Mouse (Mus musculus) urinary bladder, postnatal 14 days (tissue): ENCODE measurements at regions not wholly inside any gene's neighbourhood (a gene's known extent, or its start where the extent isn't known, plus 50 kb on each side); places are given as distances from the start of the nearest gene placed in this dataset.
"Not testable (repeated sequence)": the region's sequence is repeated elsewhere in the genome, so short reads cannot be mapped to it uniquely, and the experiment has no call there.

ENCODE experiments used
- DNase-seq: peaks from one replicate; pipeline ENCODE4 v3.0.0; 2021; ENCODE audit warnings: low spot score

DNA sequence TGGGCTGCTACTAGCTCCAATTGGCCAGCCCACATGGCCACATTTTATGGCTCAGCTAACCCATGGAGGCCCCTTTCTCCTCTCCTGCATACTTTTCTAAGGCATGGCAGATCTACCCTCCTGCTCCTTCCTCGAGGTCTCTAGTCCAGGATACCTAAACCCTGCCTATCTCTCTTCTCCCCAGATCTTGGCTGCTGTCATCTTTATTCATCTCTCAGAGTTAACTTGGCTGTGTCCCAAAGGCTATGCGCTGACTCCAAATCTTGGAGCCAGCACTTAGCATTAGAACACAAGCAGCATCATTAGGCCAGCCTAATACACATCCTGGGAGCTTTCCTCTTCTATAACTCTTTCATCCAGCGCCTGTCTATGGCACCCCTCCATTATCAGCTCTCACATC lies 430.5 kb upstream of the Arid1b start:
- no peak for DNase-seq

DNA sequence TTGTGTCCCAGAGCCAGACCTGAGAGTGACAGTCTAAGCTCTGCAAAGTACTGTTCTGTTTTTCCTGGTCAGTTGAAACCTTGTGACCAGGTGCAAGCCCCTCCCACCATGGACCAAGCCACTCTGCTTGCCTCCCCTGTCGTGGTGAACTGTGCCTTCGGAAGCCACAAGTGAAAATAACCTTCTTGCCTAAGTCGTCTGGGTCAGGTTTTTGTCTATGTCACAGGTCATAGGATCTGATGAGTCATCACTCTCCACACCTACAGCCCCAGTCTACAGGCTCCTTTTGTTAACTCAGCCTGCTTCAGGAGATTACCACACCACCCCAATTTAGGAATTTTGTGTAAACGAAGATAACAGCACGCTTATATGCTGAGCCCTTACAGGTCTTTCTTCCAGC lies 417.2 kb upstream of the Arid1b start:
- DNase-seq, result no peak

DNA sequence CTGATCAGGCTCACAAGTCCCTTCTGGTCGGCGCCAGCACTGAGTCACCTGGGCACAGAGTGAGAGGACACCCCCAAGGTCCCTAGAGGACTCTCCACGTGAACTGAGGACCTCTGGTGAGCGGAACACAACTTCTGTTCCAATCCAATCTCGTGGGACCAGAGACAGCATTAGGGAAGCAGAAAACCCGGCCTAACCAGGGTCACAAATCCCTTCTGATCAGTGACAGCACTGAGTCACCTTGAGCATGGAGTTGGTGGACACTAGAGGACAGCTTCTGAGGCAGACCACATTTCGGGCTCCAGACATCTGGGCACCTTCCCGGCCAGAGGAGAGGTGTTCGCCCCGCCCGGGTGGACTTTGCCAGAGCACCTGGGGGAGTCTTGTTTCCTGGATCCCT lies 412.3 kb upstream of the Arid1b start:
- no peak for DNase-seq

DNA sequence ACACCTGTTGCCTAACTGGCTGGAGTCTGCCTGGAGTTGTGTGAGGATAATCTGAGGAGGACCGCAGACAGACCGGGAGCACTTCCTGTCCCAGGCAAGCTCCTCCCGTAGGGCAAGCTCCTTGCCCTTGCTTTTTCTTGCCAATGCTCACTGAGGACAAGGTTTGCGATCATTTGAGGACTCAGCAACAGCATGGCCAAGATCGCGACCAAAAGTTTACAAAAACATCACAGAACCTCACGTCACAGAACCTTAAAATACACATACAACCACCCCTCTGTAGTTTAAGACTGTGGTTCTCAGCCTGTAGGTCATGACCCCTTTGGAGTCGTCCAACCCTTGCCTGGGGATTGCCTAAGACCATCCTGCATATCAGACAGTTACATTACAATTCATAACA lies 383.7 kb upstream of the Arid1b start:
- no peak for DNase-seq

DNA sequence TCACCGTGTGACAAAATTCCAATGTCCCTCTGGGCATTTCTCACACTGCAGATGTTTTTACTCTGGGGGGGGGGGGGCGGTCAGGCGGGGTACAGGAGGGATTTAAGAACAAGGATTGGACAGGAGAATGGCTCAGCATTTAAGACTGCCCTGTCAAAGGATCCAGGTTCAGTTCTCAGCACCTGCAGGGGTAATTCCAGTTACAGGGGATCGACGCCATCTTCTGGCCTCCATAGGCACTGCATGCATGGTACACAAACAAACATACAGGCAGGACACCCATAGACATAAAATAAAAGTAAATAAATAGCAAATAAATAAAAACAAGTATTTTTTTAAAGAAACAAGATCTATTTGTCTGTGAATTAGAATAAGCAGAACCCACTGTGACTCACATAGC lies 383.1 kb upstream of the Arid1b start:
- DNase-seq, result no peak

DNA sequence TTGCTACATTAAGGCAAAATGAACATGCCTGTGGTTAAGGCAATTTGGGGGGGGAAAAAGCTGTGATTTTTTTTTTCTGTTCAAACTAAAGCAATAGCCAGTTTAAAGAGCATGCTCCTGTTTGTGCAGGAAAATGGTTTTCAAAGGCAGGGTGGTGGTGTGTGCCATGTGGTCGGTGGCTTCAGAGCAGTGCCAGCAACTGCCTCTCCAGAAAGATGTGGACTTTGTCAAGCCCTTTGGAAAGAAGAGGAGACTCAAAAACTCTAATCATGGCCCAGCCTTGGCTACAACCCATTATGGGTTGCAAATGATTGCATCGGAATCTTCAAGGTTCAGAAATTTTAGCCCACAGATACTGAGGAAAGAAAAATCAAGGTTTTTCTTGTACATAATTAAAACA lies 382.4 kb upstream of the Arid1b start:
- DNase-seq, result no peak

DNA sequence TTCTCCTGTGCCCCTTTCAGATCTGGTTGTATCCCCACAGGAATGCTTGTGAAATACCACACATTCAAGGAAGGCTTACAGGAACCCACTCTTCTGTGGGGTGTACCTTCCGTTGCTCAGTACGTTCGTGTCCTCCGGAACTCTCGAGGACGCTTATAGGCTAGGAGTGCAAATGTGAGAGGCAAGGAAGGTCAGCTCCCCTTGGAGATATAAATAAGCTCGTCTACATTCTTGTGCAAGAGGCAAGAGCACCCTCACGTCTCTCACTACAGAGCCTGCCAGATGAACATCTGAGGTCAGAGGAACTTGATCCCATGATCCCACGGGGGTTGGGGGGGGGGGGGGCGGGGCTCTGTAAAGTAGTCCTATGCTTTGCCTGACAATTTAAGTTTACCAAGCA lies 382.0 kb upstream of the Arid1b start:
- no peak for DNase-seq

DNA sequence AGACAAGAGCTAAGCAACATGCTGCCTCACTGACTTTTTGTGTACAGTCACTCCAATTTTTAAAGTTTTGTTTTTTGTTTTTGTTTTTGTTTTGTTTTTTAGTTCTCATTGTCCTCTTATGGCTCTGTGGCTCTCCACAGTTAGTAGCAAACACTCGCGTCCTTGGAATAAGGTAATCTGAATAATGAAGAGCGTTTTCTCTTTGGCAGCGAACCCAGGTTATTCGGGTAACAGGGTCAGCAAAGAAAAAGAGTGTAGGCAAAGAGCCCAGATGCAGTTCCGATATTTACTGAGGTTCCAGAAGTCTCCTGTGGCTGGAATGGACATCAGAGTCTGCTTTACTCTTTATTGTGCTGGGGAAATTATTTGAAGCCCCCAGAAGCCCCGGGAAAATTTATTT lies 381.4 kb upstream of the Arid1b start:
- no peak for DNase-seq

DNA sequence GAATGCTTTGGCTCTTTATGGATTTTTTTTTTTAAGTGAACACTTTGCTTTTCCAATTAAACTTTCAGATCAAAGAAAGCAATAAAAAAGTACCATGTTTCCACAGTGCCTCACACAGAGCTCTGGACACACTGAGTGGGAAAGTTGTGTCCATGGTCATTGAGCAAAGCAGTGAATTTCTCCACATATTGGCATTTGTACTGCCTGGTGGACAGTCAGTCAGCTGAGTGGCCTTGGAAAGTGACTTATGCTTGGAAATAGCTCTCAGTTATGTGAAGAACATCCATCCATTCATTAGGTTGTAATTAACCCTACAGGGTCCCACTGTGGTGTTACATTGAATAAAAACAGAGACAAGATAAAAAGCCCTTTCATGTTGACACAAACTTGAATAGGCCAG lies 373.8 kb upstream of the Arid1b start:
- no peak for DNase-seq

DNA sequence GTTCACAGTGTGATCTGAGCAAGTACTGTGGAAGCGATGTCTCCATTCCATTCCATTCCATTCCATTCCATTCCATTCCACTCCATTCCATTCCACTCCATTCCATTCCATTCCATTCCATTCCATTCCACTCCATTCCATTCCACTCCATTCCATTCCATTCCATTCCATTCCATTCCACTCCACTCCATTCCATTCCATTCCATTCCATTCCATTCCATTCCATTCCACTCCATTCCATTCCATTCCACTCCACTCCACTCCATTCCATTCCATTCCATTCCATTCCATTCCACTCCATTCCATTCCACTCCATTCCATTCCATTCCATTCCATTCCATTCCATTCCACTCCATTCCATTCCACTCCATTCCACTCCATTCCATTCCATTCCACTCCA lies 368.0 kb upstream of the Arid1b start:
- DNase-seq, result not testable (repeated sequence)

DNA sequence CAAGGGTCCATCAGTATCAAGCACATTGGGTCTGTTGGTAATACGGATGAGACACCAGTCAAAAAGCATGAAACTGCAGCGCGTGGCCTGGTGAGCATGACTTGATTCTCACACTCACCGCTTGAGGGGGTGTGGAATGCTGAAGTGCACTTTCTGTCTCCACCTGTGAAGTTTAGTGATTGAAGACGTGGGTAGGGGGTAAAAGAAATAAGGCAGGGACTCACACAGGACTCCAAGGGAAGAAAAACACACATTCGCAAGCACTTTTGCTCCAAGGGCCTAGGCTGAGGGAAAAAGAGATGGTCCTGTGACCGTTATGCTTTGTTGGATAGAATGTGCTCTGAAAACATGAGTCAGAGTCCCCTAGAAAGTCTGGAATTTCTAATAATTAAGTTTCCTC lies 366.6 kb upstream of the Arid1b start:
- no peak for DNase-seq

DNA sequence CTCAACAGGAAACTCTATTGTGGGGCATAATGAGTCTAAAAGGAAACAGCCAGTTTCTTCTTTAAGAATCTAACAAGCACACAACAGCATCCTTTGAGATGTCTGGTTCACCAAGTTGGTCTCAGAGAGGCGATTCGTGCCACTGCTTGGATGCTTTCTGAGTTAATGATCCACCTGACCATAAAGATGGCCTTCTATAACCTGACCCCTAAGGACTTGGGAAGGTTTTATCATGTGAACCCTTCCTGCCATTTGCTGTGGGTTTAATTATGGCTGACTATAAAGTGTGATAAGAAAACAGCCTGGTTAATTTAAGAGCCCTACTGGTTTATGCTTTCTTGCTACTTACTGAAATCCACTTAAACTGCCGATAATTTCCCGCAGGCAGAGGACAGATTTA lies 363.0 kb upstream of the Arid1b start:
- DNase-seq, result no peak

DNA sequence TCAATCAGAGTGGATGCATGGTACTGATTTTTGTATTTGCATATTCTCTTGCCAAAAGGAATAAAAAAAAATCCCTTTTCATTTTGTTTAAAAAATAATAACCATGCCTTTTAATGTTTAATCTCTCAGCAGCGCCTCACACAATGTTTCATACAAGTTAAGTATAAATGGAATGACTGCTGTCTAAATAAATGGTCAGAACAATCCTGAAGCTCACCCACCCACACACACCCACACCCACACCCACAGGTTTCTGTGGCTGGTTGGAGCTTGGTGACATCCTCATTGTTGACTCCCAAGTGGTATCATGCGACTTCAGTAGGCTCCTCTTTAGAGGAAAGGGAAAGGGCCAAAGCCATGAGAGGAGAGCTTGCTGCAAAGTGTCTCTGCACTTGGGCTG lies 361.6 kb upstream of the Arid1b start:
- DNase-seq, result no peak

DNA sequence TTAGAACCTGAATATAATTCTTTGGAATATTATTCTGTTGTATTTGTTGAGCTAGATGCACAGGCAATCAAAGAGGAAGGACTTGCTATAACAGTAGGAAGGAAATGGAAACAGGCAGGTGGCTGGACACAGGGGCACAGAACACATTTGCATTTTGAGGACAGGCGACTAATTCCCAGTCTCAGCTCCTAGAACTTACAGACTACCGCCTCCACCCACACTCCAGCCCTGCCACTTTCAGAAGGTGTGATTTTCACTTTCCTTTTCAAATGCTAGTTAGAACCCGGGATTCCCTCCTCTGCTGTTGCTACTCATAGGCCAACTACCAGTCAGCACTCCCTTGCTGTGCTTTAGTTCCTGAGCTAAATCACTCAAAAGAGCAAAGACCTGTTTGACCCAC lies 360.4 kb upstream of the Arid1b start:
- DNase-seq, result no peak

DNA sequence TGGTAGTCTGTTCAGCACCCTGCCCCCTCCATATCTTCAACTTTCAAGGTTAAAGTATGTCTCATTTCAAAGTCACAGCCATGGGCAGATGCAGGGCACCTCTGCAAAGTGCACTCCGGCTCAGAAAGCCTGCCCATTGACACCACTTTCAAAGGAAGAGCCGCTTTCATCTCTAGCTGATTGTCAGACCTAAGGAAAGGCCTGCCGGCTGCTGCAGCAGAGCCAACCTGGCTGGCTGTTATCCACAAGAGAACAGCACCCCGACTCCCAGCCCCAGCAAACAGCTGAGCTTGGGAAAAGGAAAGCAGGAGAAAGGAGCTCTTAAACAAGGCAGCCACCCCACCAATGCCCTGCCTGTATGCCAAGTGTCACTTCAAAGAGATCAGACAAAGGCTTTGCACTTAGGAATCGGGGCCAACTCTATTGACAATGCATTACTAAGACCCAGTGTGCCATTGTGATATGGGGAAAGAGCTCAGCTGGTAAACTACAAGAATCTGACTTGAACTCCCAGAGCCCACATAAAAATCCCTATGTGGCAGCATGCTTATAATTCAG lies 357.3 kb upstream of the Arid1b start:
- no peak for DNase-seq

DNA sequence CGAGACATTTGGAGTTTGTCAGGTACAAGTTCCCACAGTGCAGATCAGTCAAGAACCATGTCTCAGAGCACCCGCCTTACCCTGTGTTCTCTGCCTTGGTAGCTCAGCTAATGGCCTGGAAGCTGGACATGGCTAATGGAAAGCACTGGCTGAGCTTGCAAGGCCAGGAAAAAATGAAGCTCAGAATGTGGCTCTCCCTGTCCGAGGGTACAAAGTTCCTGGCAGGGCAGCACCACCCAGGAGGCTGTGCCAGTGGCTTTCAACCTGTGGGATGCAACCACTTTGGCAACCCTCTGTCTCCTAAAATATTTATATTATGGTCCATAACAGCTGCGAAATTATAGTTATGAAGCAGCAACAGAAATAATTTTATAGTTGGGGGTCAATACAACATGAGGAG lies 354.6 kb upstream of the Arid1b start:
- DNase-seq, result no peak

DNA sequence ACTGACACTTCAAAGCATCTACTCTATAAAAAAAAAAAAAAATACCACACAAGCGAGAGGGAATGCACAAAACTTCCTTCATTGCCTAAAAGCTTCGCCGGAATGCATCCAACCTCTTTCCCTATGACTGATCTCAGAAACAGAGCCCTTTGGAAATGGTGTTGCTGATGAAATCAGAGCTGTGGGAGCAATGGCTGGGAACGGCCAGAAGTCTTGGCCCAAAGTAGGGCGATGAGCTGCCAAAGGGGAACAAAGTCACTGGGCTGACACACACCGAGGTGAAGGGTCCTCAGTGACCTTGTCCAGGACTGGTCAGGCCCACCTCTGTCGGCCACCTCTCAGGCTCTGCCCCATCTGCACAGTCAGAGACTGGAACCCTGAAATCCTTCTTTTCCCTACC lies 353.6 kb upstream of the Arid1b start:
- peak; percentile 58 for DNase-seq

DNA sequence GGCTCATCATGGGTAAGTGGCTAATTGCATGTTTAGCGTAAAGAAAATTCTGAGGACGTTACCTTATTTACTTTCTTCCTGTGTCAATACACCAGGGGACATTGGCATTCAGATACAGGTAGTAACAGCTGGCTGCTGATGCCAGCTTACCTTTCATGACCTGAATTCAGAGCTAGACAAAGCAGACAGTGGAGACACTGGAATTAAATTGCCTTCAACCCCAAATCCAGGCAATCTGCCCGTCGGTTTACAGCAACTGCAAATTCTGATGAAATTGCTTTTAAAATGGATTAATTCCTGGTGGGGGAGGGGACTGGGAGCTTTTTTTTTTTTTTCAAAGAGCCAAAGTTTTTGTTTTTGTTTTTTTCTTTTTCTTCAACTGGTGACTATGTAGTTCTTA lies 353.0 kb upstream of the Arid1b start:
- DNase-seq, result peak; percentile 9

DNA sequence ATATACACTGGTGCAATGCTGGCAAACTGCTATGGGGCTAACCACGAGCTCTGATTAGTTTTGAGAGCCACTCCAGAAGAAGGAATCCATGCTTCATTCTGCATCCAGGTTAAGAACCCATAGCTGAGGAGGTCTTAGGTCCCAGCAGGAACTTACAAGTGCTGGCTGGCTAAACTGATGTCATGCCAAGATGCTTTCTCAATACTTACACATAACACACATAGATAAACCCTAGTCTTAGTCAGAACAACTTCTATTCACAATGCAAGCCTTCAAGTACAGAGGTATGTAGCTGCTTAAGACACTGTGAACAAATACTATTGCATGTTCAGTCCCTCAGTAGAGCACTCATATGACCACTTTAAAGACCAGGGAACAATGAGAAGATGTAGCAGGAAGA lies 352.1 kb upstream of the Arid1b start:
- no peak for DNase-seq

DNA sequence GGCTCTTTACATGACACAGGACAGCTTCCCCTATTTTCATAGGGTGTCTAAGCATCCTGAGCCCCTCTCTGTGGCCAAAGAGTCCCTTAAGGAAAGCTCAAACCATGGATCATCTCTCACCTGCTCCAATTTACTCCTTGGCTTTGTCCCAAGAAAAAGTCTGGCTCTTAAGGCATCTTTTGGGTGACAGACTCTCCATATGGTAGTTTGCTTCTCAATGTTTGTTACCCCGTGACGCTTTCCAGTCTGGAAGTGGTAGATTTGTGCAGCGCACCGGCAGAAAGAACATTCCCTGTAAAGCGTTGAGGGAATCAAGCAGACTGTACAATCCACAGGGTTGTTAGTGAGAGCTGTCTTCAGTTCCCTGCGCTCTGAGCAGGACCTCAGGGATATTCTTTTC lies 350.8 kb upstream of the Arid1b start:
- DNase-seq, result no peak

DNA sequence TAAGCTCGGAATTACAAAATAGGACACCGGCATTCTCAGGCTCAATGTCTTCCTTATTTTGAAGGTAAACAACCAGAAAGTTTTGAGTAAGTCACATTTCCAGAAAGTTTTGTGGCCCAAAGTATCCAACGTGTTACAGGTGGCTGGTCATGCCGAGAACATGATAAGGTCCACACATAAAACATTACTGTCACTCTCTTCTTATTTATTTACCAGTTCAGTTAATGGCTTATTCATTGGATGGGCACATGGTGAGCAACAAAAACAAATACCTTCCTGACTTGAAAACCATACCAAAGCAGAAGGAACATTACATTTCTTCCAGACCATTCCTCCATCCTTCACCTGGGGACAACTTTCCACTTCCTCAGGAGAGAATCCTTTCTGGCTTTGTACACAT lies 345.5 kb upstream of the Arid1b start:
- no peak for DNase-seq

DNA sequence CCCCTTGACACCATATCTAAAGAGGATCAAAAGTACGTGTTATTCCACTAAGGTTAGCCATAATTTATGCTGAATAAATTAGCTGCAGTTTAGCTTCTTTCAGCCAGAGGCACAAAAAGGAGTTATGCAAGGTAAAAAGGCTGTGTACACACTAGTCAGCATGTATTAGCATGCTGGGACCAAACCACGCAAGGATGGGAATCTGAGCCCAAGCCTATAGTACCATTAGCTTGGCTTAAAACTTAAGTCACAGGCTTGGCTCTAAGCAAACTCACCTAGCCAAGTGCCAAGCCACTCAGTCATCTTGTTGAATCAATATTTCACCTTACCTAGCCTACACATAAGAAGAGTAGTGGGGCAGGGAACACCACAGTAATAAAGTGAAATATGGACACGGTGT lies 339.9 kb upstream of the Arid1b start:
- DNase-seq, result no peak

DNA sequence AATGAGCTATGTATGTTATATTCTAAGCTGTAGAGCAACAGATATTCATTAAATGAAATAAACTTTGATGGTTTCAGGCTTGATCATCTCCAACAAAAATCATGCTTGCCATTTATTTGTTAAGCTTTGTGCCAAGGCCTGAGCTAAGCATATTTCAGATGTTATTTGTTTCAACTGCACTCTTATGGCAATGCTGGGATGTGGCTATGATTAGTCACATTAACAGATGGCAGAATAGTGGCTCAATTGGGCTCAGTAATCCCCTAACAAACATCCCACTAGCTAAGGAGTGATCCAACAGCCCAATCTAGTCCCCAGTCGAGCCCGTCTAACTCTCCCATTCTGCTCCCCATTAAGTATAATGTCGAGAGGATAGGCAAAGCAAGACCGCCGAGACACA lies 332.1 kb upstream of the Arid1b start:
- DNase-seq, result no peak

DNA sequence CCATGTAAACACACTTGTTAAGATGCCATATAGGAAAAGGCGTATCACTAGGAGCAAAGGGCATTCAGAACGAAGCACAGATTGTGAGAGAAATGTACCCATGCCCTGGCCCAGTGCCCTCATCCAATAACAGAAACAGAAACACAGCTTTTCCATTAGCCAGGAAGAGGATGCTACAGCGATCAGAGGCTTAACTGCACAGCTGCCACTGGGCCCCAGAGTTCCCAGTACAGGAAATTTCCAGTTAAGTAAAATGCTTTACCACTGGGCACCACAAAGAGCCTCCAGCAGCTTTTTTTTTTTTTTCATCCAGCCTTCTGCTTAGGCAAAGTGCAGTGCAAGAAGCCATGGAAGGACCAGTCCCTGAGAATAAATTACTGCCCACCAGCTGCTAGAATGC lies 325.6 kb upstream of the Arid1b start:
- DNase-seq, result no peak

DNA sequence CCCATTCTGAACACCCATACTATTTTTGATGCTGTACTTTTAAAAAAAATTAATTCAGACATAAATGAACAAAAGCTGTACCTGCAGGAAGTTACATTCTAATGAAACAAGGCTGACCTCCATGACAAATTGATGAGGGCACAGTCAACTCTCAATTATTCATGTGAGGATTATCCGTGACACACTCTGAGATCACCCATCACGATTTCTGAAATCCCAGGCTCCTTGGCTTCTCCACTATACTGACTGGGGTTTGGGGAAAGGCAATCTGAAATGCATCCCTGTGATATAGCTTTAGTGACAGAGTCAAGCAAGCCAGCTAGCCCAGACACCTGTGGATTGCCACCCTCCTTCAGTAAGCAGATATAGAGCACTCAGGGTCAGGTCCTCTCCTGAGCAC lies 320.9 kb upstream of the Arid1b start:
- DNase-seq, result no peak
